Mouse (Mus musculus) MEL-GATA-1-ER (cell line): ENCODE results near the gene Pigyl.

Experiments
- DNase-seq: peaks from one replicate; pipeline ENCODE4 v3.0.0-alpha.2; 2012; ENCODE audit warnings: low read depth; ENCODE audit errors: extremely low read depth

The Pigyl gene

GRCm38 (mm10) chr9:22196412-22196811 lies 39.8 kb downstream of the Pigyl start:
- no peak for DNase-seq
